ENCODE assay signal across 8 mouse cellular contexts in genomic region chr12:28974571-28975041, GRCm38 (mm10).
DNase-seq lines count a peak whose midpoint lies in the region; ATAC-seq and TF ChIP-seq lines count a peak whose summit lies in the region.

No protein-coding gene starts in this region.

- peak; percentile 90 for ATAC-seq in midbrain, embryonic 16.5 days

- H3K9ac ChIP-seq in midbrain, embryonic 16.5 days (ENCODE audit: low read depth, low read length): no peak overlapping the region

- H3K27me3 ChIP-seq in cerebellum, adult 2 months (ENCODE audit: control insufficient read depth, insufficient read depth, low read length): no peaks in the 10 kb centered on the region; the same call in 1 of the 2 replicates
- H3K27me3 ChIP-seq in embryonic facial prominence, embryonic 10.5 days (replicated peaks; ENCODE audit: low read depth, poor library complexity, severe bottlenecking): no peaks in the 10 kb centered on the region
- no peaks in the 10 kb centered on the region for H3K27me3 ChIP-seq in midbrain, embryonic 16.5 days (ENCODE audit: control insufficient read depth, insufficient read depth, low read depth, low read length)

- H3K4me3 ChIP-seq in cerebellum, adult 2 months (replicated peaks; ENCODE audit: insufficient read depth, low read depth, low read length): no peak overlapping the region
- no peak overlapping the region for H3K4me3 ChIP-seq in embryonic facial prominence, embryonic 10.5 days
- no peak overlapping the region for H3K4me3 ChIP-seq in midbrain, embryonic 16.5 days (ENCODE audit: low read depth, low read length)

- H3K4me1 ChIP-seq in cerebellum, adult 2 months (ENCODE audit: control insufficient read depth, insufficient read depth, low read length): no peaks in the 10 kb centered on the region
- H3K4me1 ChIP-seq in embryonic facial prominence, embryonic 10.5 days: 0 out of 2 replicates have a peak, but pooled peaks cover 5% of the 10 kb centered on the region
- H3K4me1 ChIP-seq in midbrain, embryonic 16.5 days (ENCODE audit: control insufficient read depth, insufficient read depth, low read length): peaks cover 12% of the 10 kb centered on the region

- peak; percentile 30; the same call in 1 of the 2 replicates for TF ChIP-seq CTCF in cerebellum, adult 2 months (IDR thresholded peaks at IDR 0.05; ENCODE audit: borderline replicate concordance, insufficient read depth, low read depth, low read length)

- no peak overlapping the region for H3K27ac ChIP-seq in cerebellum, adult 2 months (ENCODE audit: insufficient read depth, low read length)
- no peak overlapping the region for H3K27ac ChIP-seq in embryonic facial prominence, embryonic 10.5 days (replicated peaks)
- H3K27ac ChIP-seq in midbrain, embryonic 16.5 days (ENCODE audit: low read length): peak overlapping the region; percentile 70

- TF ChIP-seq POLR2A in cerebellum, adult 2 months (IDR thresholded peaks at IDR 0.05; ENCODE audit: borderline replicate concordance, insufficient read depth, low read length): no peak

- DNase-seq in cerebellum, adult 2 months: no peak
- no peak for DNase-seq in cerebellum, adult 8-10 months
- peak; percentile 21 for DNase-seq in A20 (ENCODE audit: low read depth, low spot score)
- DNase-seq in embryonic facial prominence, embryonic 10.5 days (ENCODE audit: low spot score): peak; percentile 40
- DNase-seq in layer of hippocampus, adult 18-20 months (ENCODE audit: low spot score in 2 of 2): peak; percentile 54 to 89
- no peak for DNase-seq in adipocyte (ENCODE audit: low spot score)
- DNase-seq in heart, postnatal 4 days: no peak

- H3K36me3 ChIP-seq in embryonic facial prominence, embryonic 10.5 days (replicated peaks): no peaks in the 10 kb centered on the region
- H3K36me3 ChIP-seq in midbrain, embryonic 16.5 days (ENCODE audit: control insufficient read depth, insufficient read depth, low read length): no peaks in the 10 kb centered on the region

- no peak overlapping the region for H3K4me2 ChIP-seq in midbrain, embryonic 16.5 days (ENCODE audit: low read length)

- 0 out of 2 replicates have a peak, but pooled peaks cover 4% of the 10 kb centered on the region for H3K9me3 ChIP-seq in embryonic facial prominence, embryonic 10.5 days
- H3K9me3 ChIP-seq in midbrain, embryonic 16.5 days (replicated peaks; ENCODE audit: control insufficient read depth, low read length, poor library complexity, severe bottlenecking): 0 out of 2 replicates have a peak, but pooled peaks cover 2% of the 10 kb centered on the region

- WGBS in cerebellum, adult 2 months: 30% methylated on average over 6 of the region's 6 CpGs
- WGBS in embryonic facial prominence, embryonic 10.5 days: 65% methylated on average over 6 of the region's 6 CpGs
- WGBS in midbrain, embryonic 16.5 days: 6% methylated on average over 6 of the region's 6 CpGs

Comparison
In these comparisons a context has a peak if more than half of its experiments do, and no peak if none do; other contexts are left out.
1. DNase-seq: peak in A20 (single experiment), embryonic facial prominence, embryonic 10.5 days (single experiment) and layer of hippocampus, adult 18-20 months (2 of 2); none in cerebellum, adult 2 months (0 of 2), cerebellum, adult 8-10 months (single experiment), adipocyte (single experiment) and heart, postnatal 4 days (single experiment).